Mouse (Mus musculus) forebrain, postnatal 0 days (tissue): Measurements from ENCODE around the gene Srcin1. TPM values are rescaled to one million over a fixed set of nuclear protein-coding genes. Genes with fewer than 3 reads are reported as not detected.

Experiments used
- ATAC-seq: fragments of 200-750 bp; cut with Nextera tagmentation; 2 replicates; pipeline ENCODE4 v1.8.0; 2017; ENCODE audit warnings: mild to moderate bottlenecking, moderate library complexity
- DNase-seq: peaks from one replicate; pipeline ENCODE4 v3.0.0-alpha.2; 2015
- H3K27ac ChIP-seq: fragments of 300-500 bp; sonication (generic); 2 replicates; pipeline ENCODE4 v1.5.1; 2014; ENCODE audit warnings: low read depth, mild to moderate bottlenecking, antibody characterized with exemption, low read length, moderate library complexity, mixed read lengths
- H3K27me3 ChIP-seq: fragments of 300-500 bp; sonication (generic); 2 replicates; pipeline ENCODE4 v1.6.1; 2014; ENCODE audit warnings: mild to moderate bottlenecking, low read length, mixed read lengths; ENCODE audit not compliant: insufficient read depth
- H3K36me3 ChIP-seq: fragments of 300-500 bp; sonication (generic); 2 replicates; pipeline ENCODE4 v1.6.1; 2014; ENCODE audit warnings: mild to moderate bottlenecking, moderate library complexity; ENCODE audit not compliant: insufficient read depth
- H3K4me1 ChIP-seq: fragments of 300-500 bp; sonication (generic); 2 replicates; pipeline ENCODE4 v1.6.1; 2014; ENCODE audit warnings: antibody characterized with exemption; ENCODE audit not compliant: insufficient read depth
- H3K4me2 ChIP-seq: fragments of 300-500 bp; sonication (generic); 2 replicates; pipeline ENCODE4 v1.6.1; 2014; ENCODE audit warnings: low read depth, mild to moderate bottlenecking, moderate library complexity
- H3K4me3 ChIP-seq: fragments of 300-500 bp; sonication (generic); 2 replicates; pipeline ENCODE4 v1.5.1; 2014; ENCODE audit warnings: low read depth, low read length, mixed read lengths
- H3K9ac ChIP-seq: fragments of 300-500 bp; sonication (generic); 2 replicates; pipeline ENCODE4 v1.6.1; 2014; ENCODE audit warnings: mild to moderate bottlenecking
- H3K9me3 ChIP-seq: fragments of 300-500 bp; sonication (generic); 2 replicates; pipeline ENCODE4 v1.6.1; 2016; ENCODE audit warnings: low read length
- CTCF ChIP-seq: sonication (generic); IDR thresholded peaks from 2 replicates; pipeline ENCODE4 v1.5.1; 2016; ENCODE audit warnings: antibody characterized with exemption, control low read depth, low read depth
- WGBS: fragments of 180-500 bp; shearing (Covaris S2); extraction: QIAGEN DNeasy Blood & Tissue Kit; methylation state at CpG from one replicate; pipeline ENCODE4 v1.1.7; 2014; 5-methylcytosine and 5-hydroxymethylcytosine counted together
- polyA plus RNA-seq: library from polyadenylated mRNA; unstranded; fragments of >200 nt; fragmentation: Nextera tagmentation; extraction: Ambion mirVana; gene quantifications from 2 replicates; pipeline ENCODE4 v1.2.1, GENCODE M21; 2015
- total RNA-seq: library from RNA; depleted of rRNA; stranded (reverse); fragments of >200 nt; gene quantifications from 2 replicates; pipeline ENCODE4 v1.2.3, GENCODE M21; 2014

Gene Srcin1
- total and polyA plus RNA-seq, 2 experiments from 2014 or later: 12.0 to 70.7 TPM

GRCm38 (mm10) chr11:97572895-97573480 is 3.0 kb downstream of the Srcin1 start:
- no peak for TF ChIP-seq CTCF
- H3K27ac ChIP-seq: peak overlapping the region; percentile 97
- H3K36me3 ChIP-seq: no peaks in the 10 kb centered on the region
- H3K4me3 ChIP-seq: peak overlapping the region; percentile 77
- H3K9me3 ChIP-seq: no peaks in the 10 kb centered on the region
- DNase-seq: no peak
- no peaks in the 10 kb centered on the region for H3K27me3 ChIP-seq
- H3K4me2 ChIP-seq: peak overlapping the region; percentile 91
- 18% methylated on average over 7 of the region's 7 CpGs for WGBS
- peak overlapping the region; percentile 95 for H3K9ac ChIP-seq
- peaks cover 44% of the 10 kb centered on the region for H3K4me1 ChIP-seq
- no peak for ATAC-seq

GRCm38 (mm10) chr11:97572089-97572345 is 4.0 kb downstream of the Srcin1 start:
- no peaks in the 10 kb centered on the region for H3K9me3 ChIP-seq
- H3K36me3 ChIP-seq: no peaks in the 10 kb centered on the region
- TF ChIP-seq CTCF: no peak
- no peaks in the 10 kb centered on the region for H3K27me3 ChIP-seq
- 29% methylated on average over 5 of the region's 5 CpGs for WGBS
- peak overlapping the region; percentile 95 for H3K9ac ChIP-seq
- ATAC-seq: no peak
- H3K4me1 ChIP-seq: peaks cover 44% of the 10 kb centered on the region
- H3K4me3 ChIP-seq: peak overlapping the region; percentile 77; the same call in 1 of the 2 replicates
- peak overlapping the region; percentile 91 for H3K4me2 ChIP-seq
- peak overlapping the region; percentile 97 for H3K27ac ChIP-seq
- DNase-seq: no peak

- Histone ChIP-seq H3K4me2 (peak overlapping the region; percentile 91), H3K9ac (peak overlapping the region; percentile 95), H3K27ac (peak overlapping the region; percentile 97), H3K9me3 (no peaks in the 10 kb centered on the region), H3K36me3 (peaks cover 1% of the 10 kb centered on the region; the same call in 1 of the 2 replicates), H3K27me3 (no peaks in the 10 kb centered on the region), H3K4me3 (peak overlapping the region; percentile 77), H3K4me1 (peaks cover 44% of the 10 kb centered on the region)
- ATAC-seq: no peak
- peak; percentile 38 for TF ChIP-seq CTCF
- 4% methylated on average over 8 of the region's 8 CpGs for WGBS
- peak; percentile 46 for DNase-seq
These were observed 4.5 kb downstream of the Srcin1 start for GRCm38 (mm10) chr11:97571266-97572088.

- H3K27me3 ChIP-seq: no peaks in the 10 kb centered on the region
- H3K36me3 ChIP-seq: peaks cover 6% of the 10 kb centered on the region; the same call in 1 of the 2 replicates
- H3K9ac ChIP-seq: 0 out of 2 replicates have a peak overlapping the region, but pooled peaks have one; percentile 4
- H3K9me3 ChIP-seq: no peaks in the 10 kb centered on the region
- H3K4me1 ChIP-seq: peaks cover 44% of the 10 kb centered on the region
- H3K4me3 ChIP-seq: no peak overlapping the region
- WGBS: 8% methylated on average over 8 of the region's 8 CpGs
- ATAC-seq: no peak
- peak overlapping the region; percentile 91 for H3K4me2 ChIP-seq
- H3K27ac ChIP-seq: peak overlapping the region; percentile 97; the same call in 1 of the 2 replicates
- TF ChIP-seq CTCF: no peak
- DNase-seq: peak; percentile 66
These were observed 5.4 kb downstream of the Srcin1 start for GRCm38 (mm10) chr11:97570493-97571137.

GRCm38 (mm10) chr11:97569806-97570205 is 6.2 kb downstream of the Srcin1 start:
- Histone ChIP-seq H3K27ac (peak overlapping the region; percentile 97), H3K36me3 (peaks cover 6% of the 10 kb centered on the region; the same call in 1 of the 2 replicates), H3K4me1 (peaks cover 44% of the 10 kb centered on the region), H3K4me3 (no peak overlapping the region), H3K9me3 (no peaks in the 10 kb centered on the region), H3K4me2 (0 out of 2 replicates have a peak overlapping the region, but pooled peaks have one; percentile 91), H3K27me3 (no peaks in the 10 kb centered on the region), H3K9ac (no peak overlapping the region)
- ATAC-seq (no peak), DNase-seq (no peak)
- no peak for TF ChIP-seq CTCF
- WGBS: 28% methylated on average over 3 of the region's 3 CpGs

DNA sequence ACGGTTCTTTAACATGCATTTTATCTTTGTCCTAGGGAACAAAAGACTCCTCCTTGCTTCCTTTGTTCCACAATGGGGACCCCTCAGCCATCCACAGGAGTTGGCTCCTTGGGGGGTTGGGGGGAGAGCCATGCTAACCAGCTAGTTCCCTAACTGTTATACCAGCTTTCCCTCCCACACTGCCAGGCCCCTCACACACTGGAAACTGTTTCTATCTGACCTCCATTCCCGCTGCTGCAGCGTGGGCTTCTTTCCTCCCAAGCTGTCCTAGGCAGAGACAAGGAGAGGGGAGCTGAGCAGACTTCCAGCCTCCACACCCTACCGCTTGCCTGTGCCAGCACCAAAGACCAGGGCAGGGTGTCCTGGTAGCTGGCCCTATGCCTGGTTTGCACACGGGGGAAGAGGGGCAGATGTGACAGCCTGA is 6.7 kb downstream of the Srcin1 start:
- no peak for ATAC-seq
- H3K4me2 ChIP-seq: 0 out of 2 replicates have a peak overlapping the region, but pooled peaks have one; percentile 9
- no peak overlapping the region for H3K9ac ChIP-seq

More for the DNA sequence above, 6.7 kb downstream of the Srcin1 start:
- H3K4me1 ChIP-seq: peaks cover 44% of the 10 kb centered on the region
- H3K27me3 ChIP-seq: no peaks in the 10 kb centered on the region
- H3K36me3 ChIP-seq: peaks cover 6% of the 10 kb centered on the region; the same call in 1 of the 2 replicates
- WGBS: 13% methylated on average over 5 of the region's 5 CpGs
- TF ChIP-seq CTCF: no peak
- no peak overlapping the region for H3K4me3 ChIP-seq
- DNase-seq: no peak
- H3K9me3 ChIP-seq: no peaks in the 10 kb centered on the region
- peak overlapping the region; percentile 97 for H3K27ac ChIP-seq
